Mouse (Mus musculus) NIH3T3 (cell line): ENCODE data around the gene Hic1.

Source experiments
- DNase-seq: peaks from one replicate; pipeline ENCODE4 v3.0.0-alpha.2; 2012; ENCODE audit warnings: low read depth

Hic1 gene

DNA sequence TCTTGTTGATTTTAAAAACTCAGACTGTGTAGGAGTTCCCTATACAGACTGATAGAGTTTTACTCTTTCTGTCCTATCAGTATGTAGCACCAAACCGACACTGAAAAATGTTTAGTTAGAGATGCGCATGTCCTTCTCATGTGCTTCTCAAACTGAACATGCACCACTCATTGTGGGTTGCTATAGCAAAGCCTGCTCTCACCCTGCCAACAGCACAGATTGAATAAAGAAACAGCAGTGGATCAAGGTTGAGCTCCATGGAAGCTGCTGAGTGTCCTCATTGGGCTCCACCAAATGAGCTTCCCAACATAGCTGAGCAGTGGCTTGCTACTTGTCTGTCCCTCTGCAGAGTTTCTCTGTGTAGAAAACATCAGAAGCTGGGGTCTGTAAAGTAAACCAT, 51.2 kb downstream of the Hic1 start:
- DNase-seq: no peak

- DNase-seq: peak; percentile 72
These were observed 52.9 kb downstream of the Hic1 start for GRCm38 (mm10) chr11:75116379-75116778.
